Mouse (Mus musculus) liver, adult 2 months (tissue): ENCODE results near the gene Glmn.

ENCODE experiments used
- CTCF ChIP-seq: fragments of 200-500 bp; IDR thresholded peaks from 2 replicates; pipeline ENCODE4 v1.5.1; 2011; ENCODE audit warnings: low read depth, low read length, control low read depth
- POLR2A ChIP-seq: fragments of 200-500 bp; IDR thresholded peaks from 2 replicates; pipeline ENCODE4 v1.6.1; 2011; ENCODE audit warnings: low read length, control low read depth; ENCODE audit not compliant: insufficient read depth; ENCODE audit errors: extremely low read depth

DNA sequence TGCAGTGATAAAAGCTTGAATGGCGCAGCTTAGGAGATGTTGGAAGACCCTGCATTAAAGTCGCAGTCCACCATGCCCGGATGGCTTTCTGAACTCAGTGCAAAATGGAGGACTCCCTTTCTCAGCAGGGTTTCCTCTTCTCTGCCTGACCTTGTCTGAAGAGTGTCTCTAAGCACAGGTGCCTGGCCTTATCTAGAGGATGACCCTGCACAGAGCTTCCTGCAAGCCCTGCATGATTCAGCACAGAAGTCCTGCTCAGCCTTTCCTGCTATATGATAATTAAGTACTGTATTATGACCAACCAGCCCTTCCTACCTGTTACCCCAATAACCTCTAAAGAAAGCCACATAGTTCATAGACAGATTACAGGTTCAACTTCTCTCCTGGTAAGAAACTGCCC lies 82.2 kb downstream of the Glmn start:
- TF ChIP-seq CTCF (no peak), POLR2A (no peak)
